Mouse (Mus musculus): ENCODE data around the gene Olfr1564. TPM values are rescaled to one million over a fixed set of nuclear protein-coding genes. Genes with fewer than 3 reads are reported as not detected.

Olfr1564 gene
- total RNA-seq (2012; rRNA removed) (not detected in 2 replicates), polyA plus RNA-seq (2012; ENCODE audit: insufficient read depth in 1 of 2, insufficient read length in 2 of 2, low read depth in 1 of 2, low replicate concordance in 2 of 2, missing spikeins in 1 of 2) (under 1 TPM in 1 of 2 experiments, not detected in 1; 0.08 TPM)

GRCm38 (mm10) chr17:33221590-33221989 lies at the start of gene Olfr1564:
Olfr1564 (minus strand) TSS chr17:33221690.
- TF ChIP-seq NRF1 (IDR thresholded peaks at IDR 0.05; ENCODE audit: insufficient read depth, low read depth, low read length, poor library complexity, severe bottlenecking) (no peak), ZMIZ1 (IDR thresholded peaks at IDR 0.05; ENCODE audit: low read depth, low read length) (no peak), USF2 (IDR thresholded peaks at IDR 0.05; ENCODE audit: borderline replicate concordance in 1 of 2, insufficient read depth in 1 of 2, low read depth in 1 of 2, low read length in 2 of 2) (no peak), ETS1 (IDR thresholded peaks at IDR 0.05; ENCODE audit: low read depth, low read length) (no peak), HCFC1 (IDR thresholded peaks at IDR 0.05; ENCODE audit: low read depth, low read length) (no peak), ZKSCAN1 (IDR thresholded peaks at IDR 0.05; ENCODE audit: low read depth, low read length) (no peak), GATA1 (IDR thresholded peaks at IDR 0.05; ENCODE audit: low read depth, low read length) (no peak), TAL1 (IDR thresholded peaks at IDR 0.05; ENCODE audit: low read length) (no peak), USF1 (IDR thresholded peaks at IDR 0.05; ENCODE audit: low read depth, low read length) (no peak), ELF1 (IDR thresholded peaks at IDR 0.05; ENCODE audit: low read depth, low read length) (no peak), SIN3A (IDR thresholded peaks at IDR 0.05; ENCODE audit: low read length) (no peak), SMC3 (IDR thresholded peaks at IDR 0.05; ENCODE audit: low read depth, low read length) (no peak), MAZ (IDR thresholded peaks at IDR 0.05; ENCODE audit: low read depth, low read length) (no peak), MYB (IDR thresholded peaks at IDR 0.05; ENCODE audit: low read depth, low read length) (no peak), JUND (IDR thresholded peaks at IDR 0.05; ENCODE audit: low read depth, low read length) (no peak)
- no peaks in the 10 kb centered on the region for H3K4me1 ChIP-seq (ENCODE audit: control insufficient read depth in 1 of 2, insufficient read depth in 2 of 2, low read length in 2 of 2)
- peaks cover 0 to 3% of the 10 kb centered on the region in 2 experiments; a peak in 3 of 4 replicates for H3K27me3 ChIP-seq (ENCODE audit: control insufficient read depth in 1 of 2, insufficient read depth in 2 of 2, low read length in 2 of 2)
- H3K9me3 ChIP-seq (replicated peaks; ENCODE audit: insufficient read depth, low read length), result no peaks in the 10 kb centered on the region
- no peaks in the 10 kb centered on the region for H3K36me3 ChIP-seq (ENCODE audit: control insufficient read depth in 1 of 2, insufficient read depth in 2 of 2, low read length in 2 of 2)
- no peak within 1 kb of the TSS for H3K9ac ChIP-seq (ENCODE audit: control insufficient read depth, low read depth, low read length, poor library complexity, severe bottlenecking)
- no peaks in the 10 kb centered on the region for H3K79me2 ChIP-seq (ENCODE audit: control insufficient read depth, insufficient read depth, low read length, poor library complexity)
- DNase-seq (ENCODE audit: low read depth, low spot score), result no peak
- no peak within 1 kb of the TSS for H3K27ac ChIP-seq (ENCODE audit: control insufficient read depth, low read depth, low read length)
- no peak within 1 kb of the TSS for H3K4me3 ChIP-seq (ENCODE audit: control insufficient read depth in 1 of 2, insufficient read depth in 1 of 2, low read depth in 2 of 2, low read length in 2 of 2)

GRCm38 (mm10) chr17:33268907-33269306 lies 47.4 kb upstream of the Olfr1564 start:
- no peak for DNase-seq (ENCODE audit: low read depth, low spot score)
- Histone ChIP-seq H3K27ac (ENCODE audit: control insufficient read depth, low read depth, low read length) (no peak overlapping the region), H3K79me2 (ENCODE audit: control insufficient read depth, insufficient read depth, low read length, poor library complexity) (no peaks in the 10 kb centered on the region), H3K9ac (ENCODE audit: control insufficient read depth, low read depth, low read length, poor library complexity, severe bottlenecking) (no peak overlapping the region), H3K4me1 (ENCODE audit: control insufficient read depth in 1 of 2, insufficient read depth in 2 of 2, low read length in 2 of 2) (no peaks in the 10 kb centered on the region), H3K27me3 (ENCODE audit: control insufficient read depth in 1 of 2, insufficient read depth in 2 of 2, low read length in 2 of 2) (peaks cover 9 to 29% of the 10 kb centered on the region in 2 experiments), H3K9me3 (replicated peaks; ENCODE audit: insufficient read depth, low read length) (no peaks in the 10 kb centered on the region), H3K36me3 (ENCODE audit: control insufficient read depth in 1 of 2, insufficient read depth in 2 of 2, low read length in 2 of 2) (no peaks in the 10 kb centered on the region), H3K4me3 (ENCODE audit: control insufficient read depth in 1 of 2, insufficient read depth in 1 of 2, low read depth in 2 of 2, low read length in 2 of 2) (no peak overlapping the region)
- no peak for TF ChIP-seq TAL1 (IDR thresholded peaks at IDR 0.05; ENCODE audit: low read length)
- TF ChIP-seq HCFC1 (IDR thresholded peaks at IDR 0.05; ENCODE audit: low read depth, low read length), result no peak
- TF ChIP-seq SIN3A (IDR thresholded peaks at IDR 0.05; ENCODE audit: low read length), result no peak
- TF ChIP-seq POLR2AphosphoS2 (IDR thresholded peaks at IDR 0.05; ENCODE audit: low read length), result no peak
- no peak for TF ChIP-seq ETS1 (IDR thresholded peaks at IDR 0.05; ENCODE audit: low read depth, low read length)
- TF ChIP-seq MEF2A (IDR thresholded peaks at IDR 0.05; ENCODE audit: extremely low read depth, insufficient replicate concordance, low read depth, low read length, poor library complexity, severe bottlenecking), result no peak
